ENCODE assay signal across 21 mouse cellular contexts in the genomic region with DNA sequence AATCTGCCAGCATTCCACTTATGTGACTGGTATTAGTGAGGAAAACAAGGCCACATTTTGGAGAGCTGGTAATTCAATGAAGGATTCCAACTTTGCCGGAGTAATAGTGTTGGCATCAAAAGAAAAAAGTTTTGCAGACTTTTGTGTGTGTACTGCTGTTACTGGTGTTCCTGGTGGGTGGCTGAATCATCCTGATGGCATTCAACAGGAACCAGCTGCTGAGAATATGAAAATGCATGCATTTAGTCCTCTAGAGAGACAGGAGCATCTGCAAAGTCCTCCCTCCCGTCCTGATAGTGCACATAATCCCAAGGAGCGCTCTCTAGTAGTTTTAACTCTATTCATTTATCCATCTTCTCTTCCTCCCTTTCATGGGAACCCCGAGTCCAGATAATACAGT.
DNase-seq lines count a peak whose midpoint lies in the region; ATAC-seq and TF ChIP-seq lines count a peak whose summit lies in the region.
"Had no signal": no experiment of that assay in that cellular context is flagged by ENCODE, and none has a peak within 500 bp of the region (broad histone marks: within the 10 kb centered on the region; RNA-seq: fewer than 3 reads in every experiment).

No protein-coding gene starts in this region.

- TF ChIP-seq CTCF in heart, adult 2 months (IDR thresholded peaks at IDR 0.05), result no peak
- TF ChIP-seq CTCF in midbrain, postnatal 0 days (IDR thresholded peaks at IDR 0.05), result no peak

- TF ChIP-seq POLR2A in heart, adult 2 months (IDR thresholded peaks at IDR 0.05; ENCODE audit: insufficient read depth, low read depth, low read length), result no peak

- H3K27me3 ChIP-seq in heart, adult 2 months (ENCODE audit: control insufficient read depth, insufficient read depth, low read length), result no peaks in the 10 kb centered on the region
- no peaks in the 10 kb centered on the region for H3K27me3 ChIP-seq in heart, embryonic 11.5 days (ENCODE audit: control insufficient read depth, insufficient read depth, low read length)
- H3K27me3 ChIP-seq in midbrain, embryonic 15.5 days (replicated peaks), result no peaks in the 10 kb centered on the region
- H3K27me3 ChIP-seq in midbrain, postnatal 0 days (ENCODE audit: insufficient read depth, low read length), result no peaks in the 10 kb centered on the region
- H3K27me3 ChIP-seq in liver, embryonic 11.5 days (replicated peaks; ENCODE audit: control insufficient read depth, insufficient read depth, low read length), result no peaks in the 10 kb centered on the region
- H3K27me3 ChIP-seq: embryonic facial prominence, embryonic 15.5 days; hindbrain, embryonic 12.5 days; kidney, embryonic 15.5 days; limb, embryonic 13.5 days; liver, embryonic 15.5 days; Patski had no signal

- H3K4me2 ChIP-seq in heart, embryonic 11.5 days, result no peak overlapping the region
- H3K4me2 ChIP-seq in midbrain, embryonic 15.5 days, result no peak overlapping the region
- H3K4me2 ChIP-seq in midbrain, postnatal 0 days (ENCODE audit: low read depth, low read length, poor library complexity, severe bottlenecking), result no peak overlapping the region
- no peak overlapping the region for H3K4me2 ChIP-seq in liver, embryonic 11.5 days
- H3K4me2 ChIP-seq: embryonic facial prominence, embryonic 15.5 days; hindbrain, embryonic 12.5 days; kidney, embryonic 15.5 days; limb, embryonic 13.5 days; liver, embryonic 15.5 days had no signal

- 51% methylated on average over 4 of the region's 4 CpGs for WGBS in heart, adult 2 months
- WGBS in heart, embryonic 11.5 days (ENCODE audit: insufficient replicate concordance), result 69% methylated on average over 4 of the region's 4 CpGs
- WGBS in midbrain, embryonic 15.5 days, result 65% methylated on average over 4 of the region's 4 CpGs
- WGBS in midbrain, postnatal 0 days, result 62% methylated on average over 4 of the region's 4 CpGs
- 71% methylated on average over 4 of the region's 4 CpGs for WGBS in liver, embryonic 11.5 days

- no peak for ATAC-seq in heart, embryonic 11.5 days (replicated peaks; ENCODE audit: insufficient number of reproducible peaks, low FRiP score, low TSS enrichment)
- no peak for ATAC-seq in midbrain, embryonic 15.5 days (replicated peaks)
- no peak for ATAC-seq in midbrain, postnatal 0 days (ENCODE audit: low FRiP score)
- ATAC-seq in liver, embryonic 11.5 days (replicated peaks; ENCODE audit: low FRiP score), result no peak
- ATAC-seq: activated CD4-positive, CD25-positive, alpha-beta regulatory T cell, adult 4 months; intestine, embryonic 16.5 days; lung, postnatal 0 days; Patski had no signal

- H3K79me2 ChIP-seq in heart, adult 2 months (replicated peaks; ENCODE audit: control insufficient read depth, insufficient read depth, low read length), result peaks cover 2% of the 10 kb centered on the region

- peaks cover 28% of the 10 kb centered on the region for H3K36me3 ChIP-seq in heart, adult 2 months (ENCODE audit: control insufficient read depth, insufficient read depth, low read length)
- no peaks in the 10 kb centered on the region for H3K36me3 ChIP-seq in heart, embryonic 11.5 days (ENCODE audit: control insufficient read depth, insufficient read depth, low read length)
- no peaks in the 10 kb centered on the region for H3K36me3 ChIP-seq in midbrain, embryonic 15.5 days (replicated peaks)
- H3K36me3 ChIP-seq in midbrain, postnatal 0 days (ENCODE audit: insufficient read depth, low read length), result no peaks in the 10 kb centered on the region
- H3K36me3 ChIP-seq in liver, embryonic 11.5 days (ENCODE audit: control insufficient read depth, insufficient read depth, low read length), result no peaks in the 10 kb centered on the region
- H3K36me3 ChIP-seq: embryonic facial prominence, embryonic 15.5 days; hindbrain, embryonic 12.5 days; kidney, embryonic 15.5 days; limb, embryonic 13.5 days; liver, embryonic 15.5 days had no signal

- peaks cover 18% of the 10 kb centered on the region for H3K4me1 ChIP-seq in heart, adult 2 months (ENCODE audit: control insufficient read depth, insufficient read depth, low read length)
- H3K4me1 ChIP-seq in heart, embryonic 11.5 days (ENCODE audit: control insufficient read depth, insufficient read depth, low read length), result peaks cover 6% of the 10 kb centered on the region; the same call in 1 of the 2 replicates
- peaks cover 19% of the 10 kb centered on the region for H3K4me1 ChIP-seq in midbrain, embryonic 15.5 days
- no peaks in the 10 kb centered on the region for H3K4me1 ChIP-seq in midbrain, postnatal 0 days (ENCODE audit: insufficient read depth, low read length)
- H3K4me1 ChIP-seq in liver, embryonic 11.5 days (replicated peaks; ENCODE audit: control insufficient read depth, insufficient read depth, low read length), result no peaks in the 10 kb centered on the region
- H3K4me1 ChIP-seq: embryonic facial prominence, embryonic 15.5 days; liver, embryonic 15.5 days had no signal

- H3K9ac ChIP-seq in heart, adult 2 months (ENCODE audit: low read depth, low read length), result no peak overlapping the region
- H3K9ac ChIP-seq in heart, embryonic 11.5 days (ENCODE audit: low read depth, low read length), result no peak overlapping the region
- no peak overlapping the region for H3K9ac ChIP-seq in midbrain, embryonic 15.5 days
- H3K9ac ChIP-seq in midbrain, postnatal 0 days (replicated peaks; ENCODE audit: low read length, poor library complexity, severe bottlenecking), result no peak overlapping the region
- no peak overlapping the region for H3K9ac ChIP-seq in liver, embryonic 11.5 days (ENCODE audit: low read depth, low read length)
- H3K9ac ChIP-seq: embryonic facial prominence, embryonic 15.5 days; hindbrain, embryonic 12.5 days; kidney, embryonic 15.5 days; limb, embryonic 13.5 days; liver, embryonic 15.5 days had no signal

- no peaks in the 10 kb centered on the region for H3K9me3 ChIP-seq in heart, embryonic 11.5 days (replicated peaks; ENCODE audit: control insufficient read depth, low read length)
- H3K9me3 ChIP-seq in midbrain, embryonic 15.5 days, result no peaks in the 10 kb centered on the region
- H3K9me3 ChIP-seq in midbrain, postnatal 0 days (ENCODE audit: low read length), result no peaks in the 10 kb centered on the region
- no peaks in the 10 kb centered on the region for H3K9me3 ChIP-seq in liver, embryonic 11.5 days (ENCODE audit: control insufficient read depth, low read length)
- H3K9me3 ChIP-seq: embryonic facial prominence, embryonic 15.5 days; hindbrain, embryonic 12.5 days; kidney, embryonic 15.5 days; limb, embryonic 13.5 days; liver, embryonic 15.5 days had no signal

- peak; percentile 49 for DNase-seq in adrenal gland, adult 2 months
- DNase-seq in adrenal gland, postnatal 36 days, result no peak
- DNase-seq in heart, adult 2 months, result no peak
- DNase-seq in midbrain, postnatal 0 days (ENCODE audit: low spot score), result no peak
- DNase-seq in liver, embryonic 11.5 days (ENCODE audit: low spot score), result no peak
- DNase-seq in left cerebral cortex, adult 18-20 months (ENCODE audit: low spot score in 2 of 2), result no peak
- DNase-seq: adrenal gland, postnatal 25 days; embryo, embryonic 11 days; thymus, postnatal 14 days had no signal

- no peak overlapping the region for H3K4me3 ChIP-seq in heart, adult 2 months
- no peak overlapping the region for H3K4me3 ChIP-seq in heart, embryonic 11.5 days (ENCODE audit: low read depth, low read length)
- H3K4me3 ChIP-seq in midbrain, embryonic 15.5 days, result no peak overlapping the region
- no peak overlapping the region for H3K4me3 ChIP-seq in midbrain, postnatal 0 days (ENCODE audit: low read depth, low read length)
- no peak overlapping the region for H3K4me3 ChIP-seq in liver, embryonic 11.5 days (ENCODE audit: low read depth, low read length)
- H3K4me3 ChIP-seq: embryonic facial prominence, embryonic 15.5 days; hindbrain, embryonic 12.5 days; kidney, embryonic 15.5 days; limb, embryonic 13.5 days; liver, embryonic 15.5 days had no signal

- intact Hi-C loops in heart, adult 2 months (cut with DNase I), result no loop called here

- H3K27ac ChIP-seq in heart, adult 2 months, result peak overlapping the region; percentile 34
- H3K27ac ChIP-seq in heart, embryonic 11.5 days (ENCODE audit: low read depth, low read length), result no peak overlapping the region
- H3K27ac ChIP-seq in midbrain, embryonic 15.5 days, result peak overlapping the region; percentile 38; the same call in 1 of the 2 replicates
- no peak overlapping the region for H3K27ac ChIP-seq in midbrain, postnatal 0 days (ENCODE audit: low read depth, low read length)
- no peak overlapping the region for H3K27ac ChIP-seq in liver, embryonic 11.5 days (ENCODE audit: low read depth, low read length)
- H3K27ac ChIP-seq: embryonic facial prominence, embryonic 15.5 days; hindbrain, embryonic 12.5 days; kidney, embryonic 15.5 days; limb, embryonic 13.5 days; liver, embryonic 15.5 days; stomach, postnatal 0 days had no signal

- no peak for TF ChIP-seq EP300 in heart, adult 2 months (IDR thresholded peaks at IDR 0.05; ENCODE audit: insufficient read depth, low read depth, low read length)

Comparison
In these comparisons a context has a peak if more than half of its experiments do, and no peak if none do; other contexts are left out.
1. H3K27ac ChIP-seq: peak in heart, adult 2 months (single experiment) and midbrain, embryonic 15.5 days (single experiment); none in heart, embryonic 11.5 days (single experiment), midbrain, postnatal 0 days (single experiment) and liver, embryonic 11.5 days (single experiment).